Mouse (Mus musculus): ENCODE measurements around the gene Dtx3.

Gene Dtx3

DNA sequence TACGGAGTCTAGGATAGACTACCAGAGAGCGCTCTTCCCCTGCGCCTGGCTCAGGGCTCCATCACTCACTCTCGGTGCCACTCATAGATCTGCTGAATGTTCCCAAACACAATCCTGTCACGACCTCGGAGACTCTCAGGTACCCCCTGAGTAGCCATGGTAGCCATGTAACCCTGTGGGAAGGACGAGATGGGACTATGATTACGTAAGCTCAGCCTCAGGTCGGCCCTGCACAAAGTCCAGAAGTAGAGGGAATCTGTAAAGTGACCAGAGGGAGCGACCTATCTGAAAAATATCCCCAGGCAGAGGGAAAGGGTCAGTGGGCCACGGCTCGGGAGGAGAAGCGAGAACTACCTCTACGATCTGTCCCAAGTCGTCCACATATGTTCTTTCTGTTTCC, 10.0 kb downstream of the Dtx3 start:
- no peak for DNase-seq (ENCODE audit: low read depth)

DNA sequence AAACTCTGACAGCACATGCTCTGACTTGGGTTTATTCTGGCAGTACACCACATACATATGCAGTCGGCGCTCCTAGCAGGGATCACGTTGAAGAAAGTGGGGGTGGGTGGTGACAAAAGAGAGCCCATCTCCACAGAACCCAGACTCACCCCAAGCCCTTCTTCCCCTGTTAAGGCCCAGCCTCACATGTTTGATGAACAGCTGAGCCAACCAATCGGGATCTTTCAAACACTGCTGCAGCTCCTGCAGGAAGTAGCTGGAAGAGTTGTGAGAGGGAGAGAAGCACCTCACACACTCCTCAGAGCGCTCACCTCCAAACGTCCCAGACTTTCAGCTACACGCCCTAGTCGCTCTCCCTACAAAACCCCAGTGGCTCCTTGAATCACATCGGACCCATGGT, 10.4 kb downstream of the Dtx3 start:
- DNase-seq (ENCODE audit: low read depth): no peak

DNA sequence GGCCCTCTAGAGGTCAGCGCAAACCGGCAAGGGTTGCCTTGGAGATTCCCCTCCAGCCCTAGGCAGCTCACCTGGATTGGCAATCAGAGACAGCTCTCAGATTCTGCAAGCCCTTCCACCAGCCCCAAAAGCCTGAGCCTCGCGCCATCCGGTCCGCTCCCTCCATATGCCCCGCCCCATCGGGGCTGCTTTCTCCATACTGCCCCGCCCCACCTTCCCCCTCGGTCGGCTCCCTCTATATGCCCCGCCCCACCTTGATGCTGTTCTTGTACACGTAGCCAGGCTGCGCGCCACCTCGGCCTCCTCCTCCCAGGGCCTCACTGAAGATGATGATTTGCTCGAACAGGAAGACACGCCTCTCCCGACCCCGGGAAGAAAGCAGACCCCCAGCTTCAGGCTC, 11.8 kb downstream of the Dtx3 start:
- no peak for DNase-seq (ENCODE audit: low read depth)

GRCm38 (mm10) chr10:127182624-127183023, 12.9 kb downstream of the Dtx3 start:
- DNase-seq (ENCODE audit: low read depth): no peak

DNA sequence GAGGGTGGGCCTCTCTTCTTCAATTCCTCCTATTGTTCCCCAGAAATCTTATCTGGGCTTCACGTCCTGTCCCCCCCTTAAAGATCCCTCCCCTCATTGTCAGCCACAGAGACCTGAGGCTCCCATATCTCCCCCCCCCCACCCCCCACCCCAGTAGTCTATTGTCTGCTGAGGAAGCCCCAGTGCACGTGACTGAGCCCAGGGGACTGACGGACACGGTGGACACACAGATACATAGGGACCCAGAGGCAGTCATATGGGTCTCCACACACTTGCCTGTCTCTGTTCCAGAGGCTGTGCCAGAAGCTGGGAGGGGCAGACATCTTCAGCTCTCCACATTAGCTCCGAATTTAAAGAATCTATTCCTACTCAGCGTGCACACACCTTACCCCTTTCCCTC, 14.0 kb downstream of the Dtx3 start:
- no peak for DNase-seq (ENCODE audit: low read depth)

DNA sequence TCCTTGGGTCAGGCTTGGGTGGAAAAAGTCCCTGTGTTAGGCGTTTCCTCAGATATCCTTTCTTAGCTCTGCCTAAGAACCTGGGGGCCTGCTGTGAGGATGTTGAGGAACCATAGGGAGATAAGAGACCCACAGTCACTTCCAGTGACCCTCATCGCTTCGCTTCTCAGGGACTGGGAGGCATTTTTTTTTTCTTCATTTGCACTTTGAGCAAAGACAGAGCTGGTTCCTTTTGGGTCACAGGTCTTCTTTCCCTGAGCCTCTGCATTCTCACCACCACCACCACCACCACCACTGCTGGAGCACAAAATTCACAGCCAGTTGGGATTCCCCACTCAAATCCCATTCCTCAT, 14.9 kb downstream of the Dtx3 start:
- no peak for DNase-seq (ENCODE audit: low read depth)

DNA sequence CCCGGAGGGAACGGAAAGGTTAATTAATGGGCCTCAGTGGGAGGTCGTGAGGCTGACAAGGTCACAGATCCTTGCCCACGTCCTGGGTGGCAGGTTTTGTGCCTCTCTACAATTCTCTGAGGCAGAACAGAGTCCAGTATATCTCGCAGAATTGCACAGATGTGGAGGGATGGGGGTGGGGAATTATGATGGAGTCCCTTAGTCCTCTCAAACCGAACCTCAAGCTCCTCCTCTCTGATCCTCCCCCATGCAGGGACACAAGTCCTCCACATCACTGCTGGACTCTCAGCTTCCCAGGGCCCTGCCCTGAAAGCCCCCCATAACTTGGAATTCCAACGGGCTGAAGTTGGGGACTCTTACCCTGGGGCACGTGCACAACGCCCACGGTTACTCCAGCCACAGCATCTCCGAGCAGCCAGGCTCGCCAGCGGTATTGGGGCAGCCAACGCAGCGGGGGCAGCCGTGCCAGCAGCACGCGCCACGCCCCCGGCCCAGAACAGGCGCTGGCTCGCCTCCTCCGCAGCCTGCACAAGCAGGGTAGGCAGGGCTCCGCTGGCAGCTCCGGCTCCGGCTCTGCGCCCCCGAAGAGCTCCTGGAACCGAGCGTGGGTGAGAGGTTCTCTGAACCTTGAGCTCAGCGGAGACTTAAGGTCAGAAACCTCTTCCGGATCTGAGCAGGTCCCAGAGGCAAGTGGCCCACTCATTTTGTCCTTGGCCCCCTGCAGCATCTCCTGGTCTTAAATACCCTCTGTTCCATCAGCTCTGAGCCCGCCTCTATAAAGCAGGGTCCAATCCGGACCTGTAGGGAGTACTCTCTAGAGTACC, 15.4 kb downstream of the Dtx3 start, which contains the start of gene Slc26a10:
TSS of gene Slc26a10 (minus strand) at position 775 of the 824 bp plus-strand sequence.
- DNase-seq (ENCODE audit: low read depth): no peak

DNA sequence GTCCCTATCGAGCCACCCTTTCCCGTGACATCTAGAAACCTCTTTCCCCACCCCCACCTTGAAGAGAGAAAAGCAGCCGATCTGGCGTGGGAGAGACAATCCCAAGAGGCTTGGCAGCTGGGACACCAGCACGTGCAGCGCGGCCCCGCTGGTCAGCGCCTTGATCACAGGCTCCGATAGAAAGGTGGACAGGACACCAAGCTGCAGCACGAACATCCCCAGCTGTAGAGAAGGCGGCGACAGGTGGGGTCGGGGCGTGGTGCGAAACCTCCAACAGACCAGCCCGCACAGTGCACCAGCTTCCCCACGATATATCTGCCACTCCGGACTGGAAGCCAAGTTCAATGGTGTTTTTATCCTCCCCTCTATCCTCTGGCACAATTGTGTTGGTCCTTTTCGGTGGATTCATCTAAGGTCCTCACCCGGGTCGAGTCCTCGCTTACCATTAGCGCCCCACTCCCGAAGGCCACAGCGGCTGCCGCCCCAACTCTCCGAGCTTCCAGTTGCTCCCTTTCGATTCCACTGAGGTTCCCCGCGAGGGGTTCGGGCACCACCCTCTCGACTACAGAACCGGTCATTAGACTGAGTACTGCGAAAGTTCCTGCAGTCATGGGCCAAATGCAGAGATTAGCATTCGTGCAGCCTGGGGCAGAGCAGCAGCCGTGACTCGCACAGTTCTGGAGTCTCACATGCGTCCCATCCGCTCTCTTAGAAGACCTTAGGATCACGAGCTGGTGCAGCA, 17.1 kb downstream of the Dtx3 start:
- DNase-seq (ENCODE audit: low read depth): no peak

DNA sequence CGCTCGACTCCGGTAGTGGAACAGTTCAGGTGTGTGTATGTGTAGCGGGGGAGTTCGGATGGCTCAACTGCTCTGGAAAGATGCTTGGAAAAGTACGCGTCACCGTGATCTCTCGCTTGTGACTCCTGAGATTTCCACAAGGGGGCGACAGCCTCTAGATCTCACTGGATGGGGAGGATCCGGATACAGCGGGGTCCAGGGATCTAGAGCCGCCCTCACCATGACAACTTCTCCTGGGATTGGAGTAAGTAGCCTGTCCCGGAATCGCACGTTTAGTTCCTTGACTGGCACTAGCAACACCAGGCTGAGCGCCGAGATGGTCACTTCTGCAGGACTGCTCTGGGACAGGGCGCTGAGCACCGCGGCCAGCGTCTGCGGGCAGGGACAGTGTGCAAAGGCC, 17.8 kb downstream of the Dtx3 start:
- no peak for DNase-seq (ENCODE audit: low read depth)

DNA sequence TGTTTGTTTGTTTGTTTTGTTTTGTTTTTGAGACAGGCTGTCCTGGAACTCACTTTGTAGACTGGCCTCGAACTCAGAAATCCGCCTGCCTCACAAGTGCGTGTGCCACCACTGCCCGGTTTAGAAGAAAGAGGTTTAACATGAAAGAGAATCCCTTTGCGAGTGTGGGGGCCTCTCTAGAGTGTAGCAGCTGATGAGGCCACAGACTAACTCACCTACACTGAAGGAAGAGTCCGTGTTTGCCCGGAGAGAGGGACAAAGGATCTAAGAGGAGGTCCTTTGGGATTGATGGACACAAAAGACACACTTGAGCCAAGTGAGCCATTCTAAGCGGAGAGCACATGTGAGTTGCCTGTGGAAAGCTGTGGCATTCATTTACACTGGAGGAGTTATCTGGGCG, 18.3 kb downstream of the Dtx3 start:
- DNase-seq (ENCODE audit: low read depth): no peak

DNA sequence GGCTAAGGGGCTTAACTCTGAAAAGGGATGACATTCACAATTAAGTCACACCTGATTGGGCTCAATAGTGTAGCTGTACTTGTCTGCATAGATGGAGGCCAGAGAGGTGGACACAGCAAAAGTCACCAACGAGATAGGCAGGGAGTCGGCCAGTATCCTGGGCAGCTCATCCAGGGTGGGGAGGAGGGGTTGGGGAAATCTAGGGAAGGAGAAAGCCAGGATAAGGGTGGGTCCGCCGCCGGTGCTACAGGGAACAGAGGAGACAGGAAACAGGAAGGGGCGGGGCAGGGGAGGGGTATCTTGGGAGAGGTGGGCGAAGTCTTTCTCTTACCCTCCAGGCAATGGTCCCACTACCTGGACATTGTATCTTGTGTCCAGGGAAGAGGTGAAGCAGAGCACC, 18.8 kb downstream of the Dtx3 start:
- no peak for DNase-seq (ENCODE audit: low read depth)

DNA sequence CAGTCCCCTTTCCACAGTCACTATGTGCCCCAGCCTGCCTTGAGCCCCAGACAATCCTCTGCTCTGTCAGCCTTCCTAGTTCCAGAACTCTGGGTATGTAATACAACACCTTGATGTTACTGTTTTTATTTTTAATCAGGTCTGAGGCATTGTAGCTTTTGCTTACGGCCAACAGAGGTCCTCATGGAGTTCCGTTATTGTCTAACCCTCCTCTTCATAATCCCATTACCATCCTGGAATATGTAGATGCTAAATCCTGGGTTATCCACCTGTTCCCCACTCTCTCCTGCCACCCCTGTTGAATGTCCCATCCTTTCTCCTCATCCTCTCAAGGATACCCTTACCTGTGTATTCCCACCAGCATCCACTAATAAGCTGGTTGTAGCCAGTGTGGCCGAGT, 19.3 kb downstream of the Dtx3 start:
- DNase-seq (ENCODE audit: low read depth): no peak

DNA sequence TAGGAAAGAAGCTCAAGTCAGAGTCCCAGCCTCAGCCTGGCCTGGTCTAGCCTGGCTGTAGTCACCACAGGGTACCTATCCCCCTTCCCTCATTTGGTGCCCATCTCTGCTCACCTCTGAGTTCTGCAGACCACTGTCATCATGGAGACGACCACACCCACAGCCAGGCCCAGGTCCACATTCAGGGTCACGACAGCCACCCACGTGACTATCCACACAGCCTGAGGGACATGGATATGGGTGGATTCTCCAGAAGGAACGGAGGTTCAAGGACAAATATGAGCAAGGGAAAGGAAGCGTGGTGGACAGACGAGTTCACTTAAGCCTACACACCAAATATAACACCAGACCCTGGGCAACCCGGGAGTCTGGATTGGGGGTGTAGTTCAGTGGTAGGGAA, 21.4 kb downstream of the Dtx3 start:
- DNase-seq (ENCODE audit: low read depth): no peak

DNA sequence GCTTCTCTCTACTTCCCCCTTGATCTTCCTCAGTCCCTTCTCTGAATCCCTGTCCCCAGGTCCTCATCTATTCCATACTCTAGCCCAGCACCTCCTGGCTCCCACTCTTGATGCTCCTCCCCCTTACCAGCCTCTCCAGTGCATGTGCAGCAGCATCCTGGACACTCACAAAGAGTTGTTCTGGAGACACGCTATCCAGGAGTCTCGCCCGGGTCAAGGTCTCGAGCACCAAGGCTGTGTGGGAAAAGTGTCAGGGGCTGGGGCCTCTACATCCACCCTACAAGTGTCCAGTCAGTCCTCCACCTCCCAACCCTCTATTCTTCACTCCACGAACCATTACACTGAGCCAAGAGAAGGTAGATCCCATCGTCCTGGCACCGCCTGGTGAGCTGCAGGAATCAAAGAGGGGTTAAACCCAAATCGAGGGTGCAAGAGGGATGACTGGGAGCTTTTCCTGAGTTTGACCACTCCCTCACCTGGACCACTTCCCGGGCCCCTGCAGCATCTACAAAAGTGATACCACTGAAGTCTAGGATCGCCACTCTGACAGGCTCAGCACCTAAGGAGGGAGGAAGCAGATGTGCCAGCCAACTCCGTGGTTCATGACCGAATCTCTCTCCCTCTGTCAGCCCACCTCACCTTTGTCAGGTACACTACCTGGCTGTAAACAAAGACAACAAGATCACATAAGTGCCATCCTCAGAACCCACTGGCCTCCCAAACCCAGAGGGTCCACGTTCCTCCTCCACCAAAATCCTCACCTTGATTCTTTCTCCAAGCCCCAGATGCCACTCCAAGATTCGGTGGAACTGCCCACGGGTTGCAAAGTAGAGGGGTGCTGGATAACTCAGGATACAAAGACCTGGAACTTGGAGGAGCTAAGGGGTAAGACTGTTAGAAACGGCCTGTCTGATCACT, 22.1 kb downstream of the Dtx3 start:
- no peak for DNase-seq (ENCODE audit: low read depth)

- DNase-seq (ENCODE audit: low read depth): no peak
These were observed 23.8 kb downstream of the Dtx3 start for GRCm38 (mm10) chr10:127171631-127172200.

DNA sequence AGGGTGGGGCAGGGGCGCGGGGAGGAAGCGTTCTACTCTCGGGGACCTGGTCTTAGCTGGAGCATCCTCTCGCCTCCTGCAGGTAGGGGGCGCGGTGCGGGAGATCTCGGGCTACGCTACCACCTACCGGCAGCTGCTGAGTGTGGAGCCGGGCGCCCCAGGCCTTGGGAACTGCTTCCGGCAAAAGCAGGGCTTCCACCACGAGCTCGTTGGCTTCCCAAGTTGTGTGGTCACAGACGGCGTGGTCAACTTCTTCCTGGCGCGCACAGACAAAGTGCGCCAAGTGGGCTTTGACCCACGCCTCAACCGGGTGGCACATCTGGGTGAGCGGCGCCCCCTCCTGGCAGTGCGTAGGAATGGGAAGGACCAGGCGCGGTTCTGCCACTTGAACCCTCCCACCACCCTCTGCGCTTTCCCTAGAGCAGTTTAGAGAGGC, 24.7 kb downstream of the Dtx3 start:
- no peak for DNase-seq (ENCODE audit: low read depth)

GRCm38 (mm10) chr10:127170002-127170401, 25.5 kb downstream of the Dtx3 start:
- DNase-seq (ENCODE audit: low read depth): no peak

GRCm38 (mm10) chr10:127167614-127168192, 27.8 kb downstream of the Dtx3 start:
- no peak for DNase-seq (ENCODE audit: low read depth)

- DNase-seq (ENCODE audit: low read depth): no peak
These were observed 28.5 kb downstream of the Dtx3 start for GRCm38 (mm10) chr10:127166771-127167613.

GRCm38 (mm10) chr10:127166404-127166715, 29.2 kb downstream of the Dtx3 start:
- no peak for DNase-seq (ENCODE audit: low read depth)

Measured in c-Kit-positive CD71-negative TER-119-negative erythroid progenitor cells, embryonic 14.5 days (primary cell).